Mouse (Mus musculus): ENCODE data around the gene Olfr1309. TPM values are rescaled to one million over a fixed set of nuclear protein-coding genes. Genes with fewer than 3 reads are reported as not detected.

Gene Olfr1309
- polyA plus RNA-seq, 1 experiment, result not detected

- TF ChIP-seq CTCF (IDR thresholded peaks at IDR 0.05; ENCODE audit: control insufficient read depth, insufficient read depth, insufficient read length) (no peak), MYOD1 (IDR thresholded peaks at IDR 0.05; ENCODE audit: control insufficient read depth, insufficient read length, low read depth) (no peak), MYOG (IDR thresholded peaks at IDR 0.05; ENCODE audit: control insufficient read depth, extremely low read depth, insufficient read length) (no peak), FOSL1 (IDR thresholded peaks at IDR 0.05; ENCODE audit: insufficient read depth, low read length, poor library complexity, severe bottlenecking) (no peak), MAX (IDR thresholded peaks at IDR 0.05) (no peak), USF1 (IDR thresholded peaks at IDR 0.05; ENCODE audit: low read depth) (no peak)
- no peaks in the 10 kb centered on the region for H3K36me3 ChIP-seq (ENCODE audit: control insufficient read depth, insufficient read depth)
- no peaks in the 10 kb centered on the region for H3K27me3 ChIP-seq (ENCODE audit: control insufficient read depth, insufficient read depth, insufficient read length)
Measured at GRCm38 (mm10) chr2:111949340-111949739, 40.7 kb downstream of the Olfr1309 start, which contains the start of gene Olfr1307. Gene Olfr1307 (minus strand): TSS chr2:111949440.

More at GRCm38 (mm10) chr2:111949340-111949739, 40.7 kb downstream of the Olfr1309 start, which contains the start of gene Olfr1307:
- no peak within 1 kb of the TSS for H3ac ChIP-seq (ENCODE audit: control insufficient read depth, insufficient read length, low read depth)
- H3K79me2 ChIP-seq (ENCODE audit: control insufficient read depth, insufficient read depth), result no peaks in the 10 kb centered on the region
- H3K79me3 ChIP-seq (ENCODE audit: low read depth), result no peaks in the 10 kb centered on the region
- no peak within 1 kb of the TSS for H3K4me3 ChIP-seq (ENCODE audit: insufficient read depth, poor library complexity, severe bottlenecking)

Other genes with a start within 250 kb of the Olfr1309 start
- not detected for gene Olfr1301, start 239.3 kb downstream of the Olfr1309 start, polyA plus RNA-seq (2012; fragmentation: generic; extraction: Trizol)
- not detected for gene Olfr1302, start 212.9 kb downstream of the Olfr1309 start, polyA plus RNA-seq (2012; fragmentation: generic; extraction: Trizol)
- not detected for gene Olfr1303, start 169.9 kb downstream of the Olfr1309 start, polyA plus RNA-seq (2012; fragmentation: generic; extraction: Trizol)
- not detected for gene Olfr1305, start 113.1 kb downstream of the Olfr1309 start, polyA plus RNA-seq (2012; fragmentation: generic; extraction: Trizol)
- gene Olfr1306, start 74.0 kb downstream of the Olfr1309 start, polyA plus RNA-seq (2012; fragmentation: generic; extraction: Trizol), result not detected
- gene Olfr1307, start 40.8 kb downstream of the Olfr1309 start, polyA plus RNA-seq (2012; fragmentation: generic; extraction: Trizol), result not detected
- not detected for gene Olfr1308, start 25.3 kb downstream of the Olfr1309 start, polyA plus RNA-seq (2012; fragmentation: generic; extraction: Trizol)
- gene Olfr1310, start 22.4 kb upstream of the Olfr1309 start, polyA plus RNA-seq (2012; fragmentation: generic; extraction: Trizol), result not detected
- gene Olfr1311, start 34.1 kb upstream of the Olfr1309 start, polyA plus RNA-seq (2012; fragmentation: generic; extraction: Trizol), result not detected
- not detected for gene Olfr1312, start 60.0 kb upstream of the Olfr1309 start, polyA plus RNA-seq (2012; fragmentation: generic; extraction: Trizol)
- not detected for gene Olfr1313, start 87.6 kb upstream of the Olfr1309 start, polyA plus RNA-seq (2012; fragmentation: generic; extraction: Trizol)
- gene Olfr1314, start 106.5 kb upstream of the Olfr1309 start, polyA plus RNA-seq (2012; fragmentation: generic; extraction: Trizol), result not detected
- gene Olfr1315-ps1, start 125.2 kb upstream of the Olfr1309 start, polyA plus RNA-seq (2012; fragmentation: generic; extraction: Trizol), result not detected
- gene Olfr1316, start 144.7 kb upstream of the Olfr1309 start, polyA plus RNA-seq (2012; fragmentation: generic; extraction: Trizol), result not detected
- not detected for gene Olfr1317, start 150.0 kb upstream of the Olfr1309 start, polyA plus RNA-seq (2012; fragmentation: generic; extraction: Trizol)
- 0.02 TPM for gene Olfr1318, start 163.9 kb upstream of the Olfr1309 start, polyA plus RNA-seq (2012; fragmentation: generic; extraction: Trizol)
- gene Lpcat4, start 249.2 kb upstream of the Olfr1309 start, polyA plus RNA-seq (2012; fragmentation: generic; extraction: Trizol), result 28.0 TPM

Measured in C2C12 (cell line).